ENCODE assay signal across 10 mouse cellular contexts in the genomic region with DNA sequence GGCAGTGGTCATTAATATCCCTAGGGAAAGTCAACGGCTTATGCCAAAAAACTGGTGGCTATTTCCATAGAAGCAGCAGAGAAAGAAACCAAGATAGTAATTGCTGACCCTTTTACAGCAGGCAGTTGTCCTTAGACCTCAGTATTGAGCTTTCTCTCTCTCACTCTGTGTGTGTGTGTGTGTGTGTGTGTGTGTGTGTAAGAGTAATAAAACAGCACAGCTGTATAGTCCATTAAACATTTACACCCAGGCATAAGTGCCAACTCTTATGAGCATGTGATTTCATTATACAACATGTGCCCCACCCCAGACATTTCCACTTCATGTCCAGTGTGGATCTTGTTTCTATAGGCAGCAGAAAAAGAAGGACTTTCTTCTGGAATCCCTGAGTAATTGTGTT.
DNase-seq lines count a peak whose midpoint lies in the region; ATAC-seq lines count a peak whose summit lies in the region.
"Had no signal": no experiment of that assay in that cellular context is flagged by ENCODE, and none has a peak within 500 bp of the region (broad histone marks: within the 10 kb centered on the region; RNA-seq: fewer than 3 reads in every experiment).

No protein-coding gene starts in this region.

- H3K27me3 ChIP-seq in heart, embryonic 12.5 days (replicated peaks), result no peaks in the 10 kb centered on the region

- no peak overlapping the region for H3K27ac ChIP-seq in heart, embryonic 12.5 days (ENCODE audit: poor library complexity, severe bottlenecking)

- H3K36me3 ChIP-seq in heart, embryonic 12.5 days, result no peaks in the 10 kb centered on the region

- H3K9me3 ChIP-seq in heart, embryonic 12.5 days (replicated peaks), result no peaks in the 10 kb centered on the region

- H3K4me2 ChIP-seq in heart, embryonic 12.5 days, result no peak overlapping the region

- ATAC-seq in heart, embryonic 12.5 days (ENCODE audit: insufficient number of reproducible peaks, low FRiP score), result no peak

- no peak overlapping the region for H3K9ac ChIP-seq in heart, embryonic 12.5 days

- no peak overlapping the region for H3K4me3 ChIP-seq in heart, embryonic 12.5 days

- H3K4me1 ChIP-seq in heart, embryonic 12.5 days (replicated peaks), result no peaks in the 10 kb centered on the region

- peak; percentile 44 for DNase-seq in heart, adult 8-10 months (ENCODE audit: low spot score)
- DNase-seq in kidney, postnatal 36 days, result peak; percentile 4 to 20
- no peak for DNase-seq in kidney, adult 18-20 months
- peak; percentile 82 for DNase-seq in large intestine, adult 2 months (ENCODE audit: low read depth, low spot score)
- peak; percentile 13 for DNase-seq in retina, embryonic 14.5 days (ENCODE audit: low spot score)
- DNase-seq in ovary, postnatal 36 days (ENCODE audit: low spot score), result no peak
- DNase-seq: cerebellum, adult 11-12 months; layer of hippocampus, postnatal 36 days; lung, adult 18-20 months had no signal

- WGBS in heart, embryonic 12.5 days, result 52% methylated on average over 1 of the region's 1 CpGs
- 7% methylated on average over 1 of the region's 1 CpGs for WGBS in large intestine, adult 2 months

Comparison
In these comparisons a context has a peak if more than half of its experiments do, and no peak if none do; other contexts are left out.
1. DNase-seq: peak in heart, adult 8-10 months (single experiment), kidney, postnatal 36 days (2 of 2), large intestine, adult 2 months (single experiment) and retina, embryonic 14.5 days (single experiment); none in kidney, adult 18-20 months (single experiment) and ovary, postnatal 36 days (single experiment).